Mouse (Mus musculus): ENCODE data around the gene Aars.
A peak's percentile ranks its signal among the peaks of the same experiment; 100 is the strongest.
"Not testable (repeated sequence)": the region's sequence is repeated elsewhere in the genome, so short reads cannot be mapped to it uniquely, and the experiment has no call there.

Aars gene

DNA sequence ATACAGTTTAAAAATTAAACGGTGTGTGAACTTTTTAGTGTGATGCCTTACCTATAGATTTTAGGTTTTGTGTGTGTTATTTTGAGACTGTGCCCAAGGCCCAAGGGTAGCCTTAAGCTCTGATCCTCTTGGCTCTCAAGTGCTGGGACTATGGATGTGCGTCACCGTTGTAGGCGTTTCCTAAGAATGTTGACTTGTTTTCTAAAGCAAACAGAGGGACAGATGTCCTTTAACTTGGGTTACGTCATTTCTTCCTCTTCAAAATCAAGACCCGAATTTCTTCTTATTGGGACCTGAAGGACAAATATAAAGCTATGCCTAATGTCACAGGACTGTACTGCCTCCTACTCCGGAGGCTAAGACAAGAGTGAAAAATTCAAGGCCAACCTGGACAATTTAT is at the start of gene Aars:
Aars (plus strand) TSS at position 229 of the 400 bp plus-strand sequence.
- DNase-seq (ENCODE audit: low spot score in 2 of 2) = no peak

GRCm38 (mm10) chr8:110987805-110988744 is 44.9 kb upstream of the Aars start:
- no peak for DNase-seq (ENCODE audit: low spot score in 2 of 2)

- DNase-seq (ENCODE audit: low spot score in 2 of 2) = no peak
Observed at GRCm38 (mm10) chr8:110990017-110990416, 42.9 kb upstream of the Aars start.

DNA sequence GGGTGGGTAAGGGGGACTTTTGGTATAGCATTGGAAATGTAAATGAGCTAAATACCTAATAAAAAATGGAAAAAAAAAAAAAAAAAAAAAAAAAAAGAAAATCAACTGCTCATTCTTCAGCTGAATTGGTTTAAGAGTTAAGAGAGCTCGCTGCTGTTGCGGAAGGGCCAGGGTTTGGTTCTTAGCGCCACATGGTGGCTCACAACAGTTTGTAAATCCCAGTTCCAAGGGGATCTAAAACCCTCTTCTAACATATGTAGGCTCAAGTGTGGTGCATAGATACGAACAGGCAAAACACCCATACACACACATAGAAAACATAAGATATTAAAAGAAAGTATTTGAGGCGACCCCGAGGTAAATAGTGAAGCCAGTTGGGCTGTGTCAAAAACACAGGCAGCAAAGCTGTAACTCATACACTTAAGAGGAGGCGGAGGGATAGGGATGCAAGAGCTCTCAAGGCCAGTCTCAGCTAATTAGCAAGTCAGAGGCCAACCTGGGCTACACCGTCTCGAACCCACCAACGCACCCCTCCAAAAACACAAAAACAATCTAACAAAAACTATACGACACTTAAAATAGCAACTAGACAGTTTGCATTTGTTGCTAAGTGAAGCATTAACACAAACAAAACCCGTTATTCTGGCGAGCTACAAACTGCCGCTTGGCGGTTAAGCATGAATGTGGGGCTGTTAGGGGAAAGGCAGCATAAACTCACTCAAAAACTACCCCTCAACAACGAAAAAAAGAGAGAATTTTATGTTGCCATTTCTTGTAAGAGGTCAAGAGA is 36.1 kb upstream of the Aars start:
- no peak for DNase-seq (ENCODE audit: low spot score in 2 of 2)

DNA sequence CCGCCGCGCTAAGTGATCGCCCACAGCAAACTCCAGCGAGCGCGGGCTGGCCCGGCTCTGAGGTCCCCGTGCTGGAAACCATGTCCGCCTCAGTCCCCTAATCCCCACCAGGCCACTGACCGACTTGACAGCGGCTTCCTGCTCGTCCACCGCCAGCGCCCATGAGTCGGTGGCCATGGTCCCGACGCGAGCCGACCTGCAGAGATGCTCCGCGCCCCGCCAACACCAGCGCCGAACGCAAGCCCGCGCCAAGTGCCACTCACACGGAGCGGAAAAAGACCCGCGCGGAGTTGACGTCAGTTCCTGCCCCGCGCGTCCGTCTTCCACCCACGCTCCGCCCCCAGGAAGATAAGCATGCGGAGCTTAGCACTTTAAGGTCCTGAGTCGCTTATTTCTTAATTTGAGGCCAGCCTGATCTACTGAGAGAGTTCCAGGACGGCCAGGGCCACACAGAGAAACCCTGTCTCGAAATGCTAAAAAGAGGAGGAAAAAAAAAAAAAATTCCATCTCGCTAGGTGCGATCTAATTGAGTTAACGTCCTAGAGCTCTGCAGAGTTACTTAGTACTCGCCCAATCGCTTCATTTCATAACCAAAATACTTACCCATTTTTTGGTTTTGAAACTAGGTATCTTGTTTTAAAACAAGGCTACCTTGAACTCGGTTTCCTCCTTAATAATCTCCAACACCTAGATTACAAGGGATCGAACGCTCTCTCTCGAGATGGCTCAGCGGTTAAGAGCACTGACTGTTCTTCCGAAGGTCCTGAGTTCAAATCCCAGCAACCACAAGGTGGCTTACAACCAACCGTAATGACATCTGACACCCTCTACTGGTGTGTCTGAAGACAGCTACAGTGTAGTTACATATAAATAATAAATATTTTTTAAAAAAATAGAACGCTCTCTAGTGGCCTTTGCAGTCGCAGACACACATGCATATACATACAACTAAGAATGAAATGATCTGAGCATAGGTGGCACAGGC is 35.1 kb upstream of the Aars start, which contains the start of gene Ddx19a:
Ddx19a (minus strand) TSS at position 254 of the 985 bp plus-strand sequence.
- peak; percentile 71 to 89 for DNase-seq (ENCODE audit: low spot score in 2 of 2)

GRCm38 (mm10) chr8:111010230-111010991 is 22.5 kb upstream of the Aars start:
- not testable (repeated sequence) for DNase-seq (ENCODE audit: low spot score in 2 of 2)

GRCm38 (mm10) chr8:111026609-111027008 is 6.3 kb upstream of the Aars start:
- not testable (repeated sequence) for DNase-seq (ENCODE audit: low spot score in 2 of 2)

GRCm38 (mm10) chr8:111027391-111027937 is 5.5 kb upstream of the Aars start:
- DNase-seq (ENCODE audit: low spot score in 2 of 2) = peak; percentile 62 to 88

GRCm38 (mm10) chr8:111029589-111029988 is 3.4 kb upstream of the Aars start:
- DNase-seq (ENCODE audit: low spot score in 2 of 2) = no peak

DNA sequence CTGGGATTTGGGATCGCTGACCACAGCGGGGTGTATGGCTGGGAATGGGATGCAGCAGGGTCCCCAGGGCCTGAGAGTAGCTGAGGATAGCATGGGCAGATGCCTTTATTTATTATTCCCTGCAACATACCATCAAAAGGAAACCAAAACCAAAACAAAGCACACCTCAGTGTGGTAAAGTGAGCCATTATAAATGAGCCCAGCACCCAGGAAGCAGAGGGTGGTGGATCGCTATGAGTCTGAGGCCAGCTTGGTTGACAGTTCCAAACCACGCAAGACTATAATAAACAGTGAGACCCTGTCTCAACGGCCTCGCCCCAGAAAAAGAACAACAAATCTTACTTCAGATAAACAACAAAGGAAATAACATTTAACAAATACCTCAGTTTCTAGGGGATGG is 2.9 kb upstream of the Aars start:
- no peak for DNase-seq (ENCODE audit: low spot score in 2 of 2)

- DNase-seq (ENCODE audit: low spot score in 2 of 2) = no peak
Observed at GRCm38 (mm10) chr8:111031572-111031971, 1.4 kb upstream of the Aars start, which contains the start of gene Ddx19b. Gene Ddx19b (minus strand): TSS chr8:111031751.

DNA sequence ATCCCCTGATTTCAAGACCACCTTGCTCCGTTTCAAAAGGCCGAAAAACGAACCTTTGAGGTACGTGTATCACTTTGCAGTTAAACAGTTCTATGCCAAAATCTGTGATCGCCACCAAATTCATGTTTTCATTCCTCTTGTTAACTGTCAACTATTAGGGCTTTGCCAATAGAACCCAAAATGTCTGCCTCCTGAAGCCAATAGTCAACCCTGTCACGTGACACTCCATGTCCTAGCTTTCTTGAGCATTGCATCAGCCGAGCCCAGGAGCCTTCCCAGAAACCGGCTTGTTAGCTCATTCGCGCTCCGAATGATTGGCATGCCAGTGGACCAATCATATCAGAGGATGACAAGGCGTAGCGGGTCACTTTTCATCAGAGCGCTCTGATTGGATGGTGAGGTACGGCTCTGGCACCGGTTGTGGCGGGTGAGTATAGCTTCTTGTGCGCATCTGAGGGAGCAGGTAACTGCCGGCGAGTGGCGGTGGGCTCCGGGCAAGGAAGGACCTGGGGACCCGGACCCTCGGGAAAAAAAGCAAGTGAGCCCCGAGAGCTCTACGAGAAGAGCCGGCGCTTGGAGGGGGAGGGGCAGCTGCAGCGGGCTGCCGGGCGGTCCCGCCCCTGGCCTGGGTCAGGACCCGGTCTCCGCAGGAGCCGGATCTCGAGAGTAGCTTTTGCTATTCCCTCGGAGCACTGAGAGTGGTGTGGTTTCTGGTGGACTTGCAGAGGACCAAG is 705 bp downstream of the Aars start:
- peak; percentile 99 to 100 for DNase-seq (ENCODE audit: low spot score in 2 of 2)

DNA sequence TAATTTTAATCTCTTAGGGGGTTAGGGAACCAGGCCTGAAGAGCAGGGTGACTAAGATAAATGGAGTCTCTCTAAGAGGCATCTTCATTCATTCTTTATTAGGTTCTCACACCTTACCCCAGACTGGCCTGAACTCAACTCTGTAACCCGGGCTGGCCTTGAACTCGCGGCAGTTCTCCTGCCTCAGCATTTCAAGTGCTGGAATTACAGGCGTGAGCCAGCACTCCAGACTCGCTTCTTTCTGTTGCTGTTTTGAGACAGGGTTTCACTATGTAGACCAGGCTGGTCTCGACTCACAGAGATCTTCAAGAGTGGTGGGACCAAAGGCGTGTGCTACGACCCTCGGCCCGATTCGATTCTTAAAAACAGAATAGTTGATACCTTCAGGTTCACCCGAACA is 1.3 kb downstream of the Aars start:
- DNase-seq (ENCODE audit: low spot score in 2 of 2) = no peak

- no peak for DNase-seq (ENCODE audit: low spot score in 2 of 2)
Observed at GRCm38 (mm10) chr8:111036591-111036990, 3.6 kb downstream of the Aars start.

DNA sequence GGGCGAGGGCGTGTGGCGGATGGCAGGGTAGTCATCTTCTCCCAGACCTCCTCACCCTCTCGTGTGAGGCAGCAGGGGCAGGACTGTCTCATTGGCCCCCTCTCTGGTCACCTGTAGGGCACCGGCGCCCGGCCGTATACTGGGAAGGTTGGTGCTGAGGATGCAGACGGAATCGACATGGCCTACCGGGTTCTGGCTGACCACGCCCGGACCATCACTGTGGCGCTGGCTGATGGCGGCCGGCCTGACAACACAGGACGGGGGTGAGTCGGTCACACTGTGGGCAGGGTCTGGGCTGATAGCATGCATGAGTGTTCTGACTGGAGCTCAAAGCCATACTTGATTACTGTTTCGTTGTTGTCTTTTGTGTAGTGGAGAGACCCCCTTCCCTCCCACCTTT is 9.6 kb downstream of the Aars start:
- DNase-seq (ENCODE audit: low spot score in 2 of 2) = no peak

DNA sequence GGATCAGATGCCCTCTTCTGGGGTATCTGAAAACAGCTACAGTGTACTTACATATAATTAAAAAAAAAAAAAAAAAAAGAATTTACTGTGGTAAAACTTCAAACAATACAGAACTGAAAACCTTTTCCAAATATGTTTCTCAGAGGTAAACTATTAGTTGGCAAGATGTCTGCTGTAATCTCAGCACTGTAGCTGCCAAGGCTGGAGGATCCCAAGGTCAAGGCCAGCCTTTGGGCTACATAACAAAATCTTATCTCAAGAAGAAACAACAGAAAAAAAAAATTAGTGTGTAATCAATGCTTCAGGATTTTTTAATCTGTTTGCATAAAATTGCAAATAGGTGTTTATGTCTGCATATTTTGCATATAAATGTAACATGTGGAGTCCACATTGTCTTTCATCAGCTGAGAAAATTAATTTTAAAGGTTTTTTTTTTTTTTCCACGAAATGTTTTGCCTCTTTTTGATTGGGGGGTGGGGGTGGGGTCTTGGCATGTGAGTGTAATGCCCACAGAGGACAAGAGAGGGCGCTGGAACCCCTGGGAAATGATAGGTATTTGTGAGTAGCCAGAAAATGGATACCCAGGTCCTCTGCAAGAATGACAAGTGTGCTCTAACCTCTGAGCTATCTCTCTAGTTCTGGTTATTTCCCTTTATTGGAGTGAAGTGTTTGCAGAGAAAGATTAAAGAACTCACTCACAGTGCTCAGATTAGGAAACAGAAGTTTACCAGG is 11.2 kb downstream of the Aars start:
- no peak for DNase-seq (ENCODE audit: low spot score in 2 of 2)

DNA sequence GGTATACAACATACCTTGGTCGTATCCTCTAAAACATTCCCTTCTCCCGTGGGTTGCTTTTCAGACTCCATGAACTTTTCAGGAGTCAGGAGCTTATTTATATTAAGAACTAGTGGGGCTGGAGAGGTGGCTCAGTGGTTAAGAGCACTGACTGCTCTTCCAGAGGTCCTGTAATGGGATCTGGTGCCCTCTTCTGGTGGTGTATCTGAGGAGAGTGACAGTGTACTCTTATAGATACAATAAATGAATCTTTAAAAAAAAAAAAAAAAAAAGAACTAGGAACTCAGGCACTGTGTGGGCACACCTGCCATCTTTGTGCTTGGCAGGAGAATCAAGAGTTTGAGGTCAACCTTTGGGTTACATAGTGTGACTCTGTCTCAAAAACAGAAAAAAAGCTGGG is 15.8 kb downstream of the Aars start:
- no peak for DNase-seq (ENCODE audit: low spot score in 2 of 2)

DNA sequence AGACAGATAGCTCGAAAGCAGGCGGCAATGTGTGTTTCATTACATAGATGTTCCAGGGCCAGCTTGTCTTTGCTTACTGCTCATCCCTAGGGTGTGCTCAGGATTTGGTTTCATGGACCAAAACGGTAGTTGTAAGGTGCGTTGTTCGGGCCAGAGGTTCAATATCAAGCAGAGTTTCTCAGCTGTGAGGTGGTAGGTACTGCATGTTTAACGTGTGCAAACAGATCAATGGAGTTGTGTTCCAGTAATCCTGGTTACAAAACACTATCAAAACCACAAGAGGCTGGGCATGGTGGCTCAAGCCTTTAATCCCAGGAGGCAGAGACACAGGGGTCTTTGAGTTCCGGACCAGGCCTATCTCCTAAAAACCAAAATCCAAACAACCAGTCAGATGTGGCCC is 16.2 kb downstream of the Aars start:
- DNase-seq (ENCODE audit: low spot score in 2 of 2) = no peak
